Mouse (Mus musculus): ENCODE data around the gene Hrct1. TPM values are rescaled to one million over a fixed set of nuclear protein-coding genes. Genes with fewer than 3 reads are reported as not detected.
A peak's percentile ranks its signal among the peaks of the same experiment; 100 is the strongest.

Hrct1 gene
- 1.4 and 2.1 TPM in 2 replicates for polyA plus RNA-seq (2014; fragmentation: Nextera tagmentation; extraction: Ambion mirVana)

- WGBS = 19% methylated on average over 3 of the region's 3 CpGs
- peak; percentile 91 for DNase-seq (ENCODE audit: low spot score)
- Histone ChIP-seq H3K4me2 (ENCODE audit: low read depth, low read length) (no peak within 1 kb of the TSS), H3K27ac (replicated peaks; ENCODE audit: low read depth, low read length) (no peak within 1 kb of the TSS), H3K4me3 (ENCODE audit: low read depth, low read length) (no peak within 1 kb of the TSS), H3K36me3 (ENCODE audit: control insufficient read depth, insufficient read depth, low read length) (no peaks in the 10 kb centered on the region), H3K9ac (ENCODE audit: low read depth, low read length) (no peak within 1 kb of the TSS), H3K27me3 (replicated peaks; ENCODE audit: control insufficient read depth, insufficient read depth, low read length) (no peaks in the 10 kb centered on the region), H3K4me1 (ENCODE audit: control insufficient read depth, insufficient read depth, low read length) (peaks cover 15% of the 10 kb centered on the region; the same call in 1 of the 2 replicates), H3K9me3 (ENCODE audit: control insufficient read depth, low read length) (no peaks in the 10 kb centered on the region)
- peak; percentile 84 for ATAC-seq (ENCODE audit: low read depth)
Observed at GRCm38 (mm10) chr4:43726995-43727394, at the start of gene Hrct1. Gene Hrct1 (plus strand): TSS chr4:43727188.

- no peak for ATAC-seq (ENCODE audit: low read depth)
- no peak overlapping the region for H3K9ac ChIP-seq (ENCODE audit: low read depth, low read length)
- peaks cover 54% of the 10 kb centered on the region for H3K36me3 ChIP-seq (ENCODE audit: control insufficient read depth, insufficient read depth, low read length)
- H3K4me1 ChIP-seq (ENCODE audit: control insufficient read depth, insufficient read depth, low read length) = no peaks in the 10 kb centered on the region
- DNase-seq (ENCODE audit: low spot score) = no peak
- no peak overlapping the region for H3K4me3 ChIP-seq (ENCODE audit: low read depth, low read length)
- no peaks in the 10 kb centered on the region for H3K27me3 ChIP-seq (replicated peaks; ENCODE audit: control insufficient read depth, insufficient read depth, low read length)
- H3K27ac ChIP-seq (replicated peaks; ENCODE audit: low read depth, low read length) = no peak overlapping the region
- WGBS = 84% methylated on average over 6 of the region's 6 CpGs
- H3K4me2 ChIP-seq (ENCODE audit: low read depth, low read length) = no peak overlapping the region
- H3K9me3 ChIP-seq (ENCODE audit: control insufficient read depth, low read length) = no peaks in the 10 kb centered on the region
Observed at GRCm38 (mm10) chr4:43678541-43678940, 48.4 kb upstream of the Hrct1 start.

- Histone ChIP-seq H3K9ac (ENCODE audit: low read depth, low read length) (no peak overlapping the region), H3K4me2 (ENCODE audit: low read depth, low read length) (no peak overlapping the region), H3K4me1 (ENCODE audit: control insufficient read depth, insufficient read depth, low read length) (no peaks in the 10 kb centered on the region), H3K36me3 (ENCODE audit: control insufficient read depth, insufficient read depth, low read length) (peaks cover 53% of the 10 kb centered on the region), H3K9me3 (ENCODE audit: control insufficient read depth, low read length) (no peaks in the 10 kb centered on the region), H3K4me3 (ENCODE audit: low read depth, low read length) (no peak overlapping the region), H3K27ac (replicated peaks; ENCODE audit: low read depth, low read length) (no peak overlapping the region), H3K27me3 (replicated peaks; ENCODE audit: control insufficient read depth, insufficient read depth, low read length) (no peaks in the 10 kb centered on the region)
- WGBS = 88% methylated on average over 7 of the region's 7 CpGs
- DNase-seq (ENCODE audit: low spot score) (no peak), ATAC-seq (ENCODE audit: low read depth) (no peak)
Observed at GRCm38 (mm10) chr4:43679416-43680043, 47.5 kb upstream of the Hrct1 start.

- Histone ChIP-seq H3K4me3 (ENCODE audit: low read depth, low read length) (no peak overlapping the region), H3K4me1 (ENCODE audit: control insufficient read depth, insufficient read depth, low read length) (no peaks in the 10 kb centered on the region), H3K36me3 (ENCODE audit: control insufficient read depth, insufficient read depth, low read length) (peaks cover 37% of the 10 kb centered on the region; the same call in 1 of the 2 replicates), H3K4me2 (ENCODE audit: low read depth, low read length) (no peak overlapping the region), H3K9me3 (ENCODE audit: control insufficient read depth, low read length) (no peaks in the 10 kb centered on the region), H3K27ac (replicated peaks; ENCODE audit: low read depth, low read length) (no peak overlapping the region), H3K9ac (ENCODE audit: low read depth, low read length) (no peak overlapping the region), H3K27me3 (replicated peaks; ENCODE audit: control insufficient read depth, insufficient read depth, low read length) (no peaks in the 10 kb centered on the region)
- 91% methylated on average over 17 of the region's 17 CpGs for WGBS
- ATAC-seq (ENCODE audit: low read depth) = no peak
- DNase-seq (ENCODE audit: low spot score) = no peak
Observed at GRCm38 (mm10) chr4:43690021-43690420, 37.0 kb upstream of the Hrct1 start.

GRCm38 (mm10) chr4:43691026-43691425, 36.0 kb upstream of the Hrct1 start:
- Histone ChIP-seq H3K9ac (ENCODE audit: low read depth, low read length) (no peak overlapping the region), H3K36me3 (ENCODE audit: control insufficient read depth, insufficient read depth, low read length) (peaks cover 34% of the 10 kb centered on the region; the same call in 1 of the 2 replicates), H3K4me1 (ENCODE audit: control insufficient read depth, insufficient read depth, low read length) (no peaks in the 10 kb centered on the region), H3K9me3 (ENCODE audit: control insufficient read depth, low read length) (no peaks in the 10 kb centered on the region), H3K27me3 (replicated peaks; ENCODE audit: control insufficient read depth, insufficient read depth, low read length) (no peaks in the 10 kb centered on the region), H3K4me3 (ENCODE audit: low read depth, low read length) (no peak overlapping the region), H3K27ac (replicated peaks; ENCODE audit: low read depth, low read length) (no peak overlapping the region), H3K4me2 (ENCODE audit: low read depth, low read length) (no peak overlapping the region)
- ATAC-seq (ENCODE audit: low read depth) (no peak), DNase-seq (ENCODE audit: low spot score) (no peak)
- WGBS = 71% methylated on average over 5 of the region's 5 CpGs

GRCm38 (mm10) chr4:43693806-43694241, 33.2 kb upstream of the Hrct1 start:
- Histone ChIP-seq H3K4me3 (ENCODE audit: low read depth, low read length) (no peak overlapping the region), H3K4me1 (ENCODE audit: control insufficient read depth, insufficient read depth, low read length) (no peaks in the 10 kb centered on the region), H3K27ac (replicated peaks; ENCODE audit: low read depth, low read length) (no peak overlapping the region), H3K4me2 (ENCODE audit: low read depth, low read length) (no peak overlapping the region), H3K36me3 (ENCODE audit: control insufficient read depth, insufficient read depth, low read length) (peaks cover 15% of the 10 kb centered on the region; the same call in 1 of the 2 replicates), H3K27me3 (replicated peaks; ENCODE audit: control insufficient read depth, insufficient read depth, low read length) (no peaks in the 10 kb centered on the region), H3K9ac (ENCODE audit: low read depth, low read length) (no peak overlapping the region), H3K9me3 (ENCODE audit: control insufficient read depth, low read length) (no peaks in the 10 kb centered on the region)
- 77% methylated on average over 5 of the region's 5 CpGs for WGBS
- no peak for DNase-seq (ENCODE audit: low spot score)
- no peak; the same call in 1 of the 2 replicates for ATAC-seq (ENCODE audit: low read depth)

- peaks cover 7% of the 10 kb centered on the region; the same call in 1 of the 2 replicates for H3K36me3 ChIP-seq (ENCODE audit: control insufficient read depth, insufficient read depth, low read length)
- no peaks in the 10 kb centered on the region for H3K4me1 ChIP-seq (ENCODE audit: control insufficient read depth, insufficient read depth, low read length)
- H3K4me3 ChIP-seq (ENCODE audit: low read depth, low read length) = no peak overlapping the region
- DNase-seq (ENCODE audit: low spot score) (no peak), ATAC-seq (ENCODE audit: low read depth) (no peak)
- H3K9ac ChIP-seq (ENCODE audit: low read depth, low read length) = no peak overlapping the region
- no peaks in the 10 kb centered on the region for H3K9me3 ChIP-seq (ENCODE audit: control insufficient read depth, low read length)
- WGBS = 93% methylated on average over 1 of the region's 1 CpGs
- H3K4me2 ChIP-seq (ENCODE audit: low read depth, low read length) = no peak overlapping the region
- no peak overlapping the region for H3K27ac ChIP-seq (replicated peaks; ENCODE audit: low read depth, low read length)
- H3K27me3 ChIP-seq (replicated peaks; ENCODE audit: control insufficient read depth, insufficient read depth, low read length) = no peaks in the 10 kb centered on the region
Observed at GRCm38 (mm10) chr4:43694439-43695248, 32.3 kb upstream of the Hrct1 start.

- DNase-seq (ENCODE audit: low spot score) = peak; percentile 16
- H3K36me3 ChIP-seq (ENCODE audit: control insufficient read depth, insufficient read depth, low read length) = peaks cover 1% of the 10 kb centered on the region; the same call in 1 of the 2 replicates
- no peak overlapping the region for H3K9ac ChIP-seq (ENCODE audit: low read depth, low read length)
- H3K4me3 ChIP-seq (ENCODE audit: low read depth, low read length) = no peak overlapping the region
- H3K4me1 ChIP-seq (ENCODE audit: control insufficient read depth, insufficient read depth, low read length) = no peaks in the 10 kb centered on the region
- no peaks in the 10 kb centered on the region for H3K27me3 ChIP-seq (replicated peaks; ENCODE audit: control insufficient read depth, insufficient read depth, low read length)
- H3K4me2 ChIP-seq (ENCODE audit: low read depth, low read length) = no peak overlapping the region
- WGBS = 27% methylated on average over 9 of the region's 9 CpGs
- ATAC-seq (ENCODE audit: low read depth) = no peak
- no peaks in the 10 kb centered on the region for H3K9me3 ChIP-seq (ENCODE audit: control insufficient read depth, low read length)
- H3K27ac ChIP-seq (replicated peaks; ENCODE audit: low read depth, low read length) = no peak overlapping the region
Observed at GRCm38 (mm10) chr4:43695249-43695671, 31.7 kb upstream of the Hrct1 start.
